Mouse (Mus musculus): Measurements from ENCODE around the gene Rgl2.

DNA sequence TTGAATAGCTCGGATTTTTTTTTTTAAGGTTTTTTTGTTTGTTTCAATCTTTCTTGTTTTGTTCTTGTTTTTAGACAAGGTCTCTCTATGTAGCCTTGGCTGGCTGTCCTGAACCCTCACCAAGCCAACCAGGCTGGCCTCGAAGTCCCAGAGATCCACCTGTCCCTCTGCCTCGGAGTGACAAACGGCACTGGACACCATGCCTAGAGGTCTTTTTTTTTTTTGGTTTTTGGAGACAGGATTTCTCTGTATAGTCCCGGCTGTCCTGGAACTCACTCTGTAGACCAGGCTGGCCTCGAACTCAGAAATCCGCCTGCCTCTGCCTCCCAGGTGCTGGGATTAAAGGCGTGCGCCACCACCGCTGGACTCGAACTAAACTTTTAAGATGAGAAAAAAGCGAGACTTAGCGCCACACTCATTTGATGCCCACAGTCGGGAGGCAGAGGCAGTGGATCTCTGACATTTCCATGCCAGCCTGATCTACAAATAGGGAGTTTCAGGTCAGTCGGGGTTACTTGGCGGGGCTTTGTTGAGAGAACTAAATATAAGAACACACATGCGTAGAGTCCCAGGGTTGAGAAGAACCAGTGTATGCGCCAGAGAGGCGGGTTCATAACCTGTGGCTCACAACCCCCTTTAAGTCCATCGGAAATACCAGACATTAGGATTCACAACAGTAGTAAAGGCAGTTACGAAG is 944 bp upstream of the Rgl2 start:
- TF ChIP-seq CTCF (conservative IDR thresholded peaks at IDR 0.05; ENCODE audit: low read length), result no peak
- TF ChIP-seq POU5F1 (IDR thresholded peaks at IDR 0.05; ENCODE audit: borderline replicate concordance, low read length), result no peak
